Mouse (Mus musculus) central nervous system, embryonic 14 days (tissue): ENCODE results near the gene Dach2. TPM values are rescaled to one million over a fixed set of nuclear protein-coding genes. Genes with fewer than 3 reads are reported as not detected.

Experiments used
- polyA plus RNA-seq: library from polyadenylated mRNA; depleted of rRNA; stranded (reverse); fragments of >200 nt; gene quantifications from 2 replicates; pipeline ENCODE4 v1.2.3, GENCODE M21; 2012; rRNA removed

Dach2 gene
- 2.6 and 3.3 TPM in 2 replicates for polyA plus RNA-seq

GRCm38 (mm10) chrX:113297404-113297803 lies at the start of gene Dach2:
Gene Dach2, plus strand, starts transcription at chrX:113297510.

Other genes starting within 250 kb of the Dach2 start
- 8.3 and 10.1 TPM in 2 replicates for gene Chm, start 112.0 kb upstream of the Dach2 start, polyA plus RNA-seq